Mouse (Mus musculus): ENCODE results near the gene S100a10. TPM values are rescaled to one million over a fixed set of nuclear protein-coding genes. Genes with fewer than 3 reads are reported as not detected.
"Not testable (repeated sequence)": the region's sequence is repeated elsewhere in the genome, so short reads cannot be mapped to it uniquely, and the experiment has no call there.

The S100a10 gene
- polyA plus RNA-seq, 1 experiment from 2014 or later: 194 TPM

- no peaks in the 10 kb centered on the region for H3K36me3 ChIP-seq (ENCODE audit: control insufficient read depth, insufficient read depth, low read length)
- ATAC-seq (ENCODE audit: low FRiP score) (no peak), DNase-seq (ENCODE audit: low spot score) (no peak)
- 88% methylated on average over 2 of the region's 2 CpGs for whole genome bisulfite sequencing
- no peaks in the 10 kb centered on the region for H3K9me3 ChIP-seq (ENCODE audit: control insufficient read depth, low read length)
- H3K9ac ChIP-seq (ENCODE audit: low read depth, low read length): no peak overlapping the region
- H3K4me2 ChIP-seq (replicated peaks; ENCODE audit: low read depth, low read length): no peak overlapping the region
- H3K27me3 ChIP-seq (ENCODE audit: control insufficient read depth, insufficient read depth, low read length): no peaks in the 10 kb centered on the region
- no peaks in the 10 kb centered on the region for H3K4me1 ChIP-seq (replicated peaks; ENCODE audit: control insufficient read depth, insufficient read depth, low read length)
- no peak overlapping the region for H3K4me3 ChIP-seq (ENCODE audit: low read depth, low read length)
- H3K27ac ChIP-seq (ENCODE audit: low read depth, low read length): no peak overlapping the region
Measured at GRCm38 (mm10) chr3:93538486-93538885, 16.4 kb upstream of the S100a10 start.

GRCm38 (mm10) chr3:93541501-93541900 lies 13.4 kb upstream of the S100a10 start:
- Histone ChIP-seq H3K4me2 (replicated peaks; ENCODE audit: low read depth, low read length) (no peak overlapping the region), H3K27ac (ENCODE audit: low read depth, low read length) (no peak overlapping the region), H3K36me3 (ENCODE audit: control insufficient read depth, insufficient read depth, low read length) (no peaks in the 10 kb centered on the region), H3K4me1 (replicated peaks; ENCODE audit: control insufficient read depth, insufficient read depth, low read length) (no peaks in the 10 kb centered on the region), H3K9me3 (ENCODE audit: control insufficient read depth, low read length) (no peaks in the 10 kb centered on the region), H3K4me3 (ENCODE audit: low read depth, low read length) (no peak overlapping the region), H3K9ac (ENCODE audit: low read depth, low read length) (no peak overlapping the region), H3K27me3 (ENCODE audit: control insufficient read depth, insufficient read depth, low read length) (no peaks in the 10 kb centered on the region)
- DNase-seq (ENCODE audit: low spot score) (no peak), ATAC-seq (ENCODE audit: low FRiP score) (no peak)
- 73% methylated on average over 2 of the region's 2 CpGs for WGBS

- H3K9me3 ChIP-seq (ENCODE audit: control insufficient read depth, low read length); H3K27me3 ChIP-seq (ENCODE audit: control insufficient read depth, insufficient read depth, low read length); H3K4me1 ChIP-seq (replicated peaks; ENCODE audit: control insufficient read depth, insufficient read depth, low read length); H3K4me3 ChIP-seq (ENCODE audit: low read depth, low read length); H3K4me2 ChIP-seq (replicated peaks; ENCODE audit: low read depth, low read length); H3K27ac ChIP-seq (ENCODE audit: low read depth, low read length); DNase-seq (ENCODE audit: low spot score); ATAC-seq (ENCODE audit: low FRiP score); H3K36me3 ChIP-seq (ENCODE audit: control insufficient read depth, insufficient read depth, low read length); H3K9ac ChIP-seq (ENCODE audit: low read depth, low read length): not testable (repeated sequence)
- 82% methylated on average over 6 of the region's 6 CpGs for WGBS
Measured at GRCm38 (mm10) chr3:93544170-93544569, 10.7 kb upstream of the S100a10 start.

GRCm38 (mm10) chr3:93547099-93547648 lies 7.7 kb upstream of the S100a10 start:
- ATAC-seq (ENCODE audit: low FRiP score): peak; percentile 63; the same call in 1 of the 2 replicates

GRCm38 (mm10) chr3:93547749-93548540 lies 6.9 kb upstream of the S100a10 start:
- no peak overlapping the region for H3K4me3 ChIP-seq (ENCODE audit: low read depth, low read length)
- no peaks in the 10 kb centered on the region for H3K27me3 ChIP-seq (ENCODE audit: control insufficient read depth, insufficient read depth, low read length)
- H3K4me2 ChIP-seq (replicated peaks; ENCODE audit: low read depth, low read length): no peak overlapping the region
- no peak overlapping the region for H3K9ac ChIP-seq (ENCODE audit: low read depth, low read length)
- no peaks in the 10 kb centered on the region for H3K4me1 ChIP-seq (replicated peaks; ENCODE audit: control insufficient read depth, insufficient read depth, low read length)
- DNase-seq (ENCODE audit: low spot score) (no peak), ATAC-seq (ENCODE audit: low FRiP score) (no peak)
- WGBS: 80% methylated on average over 20 of the region's 20 CpGs
- no peaks in the 10 kb centered on the region for H3K36me3 ChIP-seq (ENCODE audit: control insufficient read depth, insufficient read depth, low read length)
- no peak overlapping the region for H3K27ac ChIP-seq (ENCODE audit: low read depth, low read length)
- no peaks in the 10 kb centered on the region for H3K9me3 ChIP-seq (ENCODE audit: control insufficient read depth, low read length)

More at GRCm38 (mm10) chr3:93547099-93547648, 7.7 kb upstream of the S100a10 start:
- H3K4me3 ChIP-seq (ENCODE audit: low read depth, low read length): no peak overlapping the region
- no peaks in the 10 kb centered on the region for H3K4me1 ChIP-seq (replicated peaks; ENCODE audit: control insufficient read depth, insufficient read depth, low read length)
- H3K9ac ChIP-seq (ENCODE audit: low read depth, low read length): no peak overlapping the region
- 37% methylated on average over 7 of the region's 7 CpGs for WGBS
- no peak overlapping the region for H3K27ac ChIP-seq (ENCODE audit: low read depth, low read length)
- no peaks in the 10 kb centered on the region for H3K9me3 ChIP-seq (ENCODE audit: control insufficient read depth, low read length)
- no peaks in the 10 kb centered on the region for H3K36me3 ChIP-seq (ENCODE audit: control insufficient read depth, insufficient read depth, low read length)
- DNase-seq (ENCODE audit: low spot score): peak; percentile 90
- H3K27me3 ChIP-seq (ENCODE audit: control insufficient read depth, insufficient read depth, low read length): no peaks in the 10 kb centered on the region
- no peak overlapping the region for H3K4me2 ChIP-seq (replicated peaks; ENCODE audit: low read depth, low read length)

- 86% methylated on average over 4 of the region's 6 CpGs for WGBS
Measured at GRCm38 (mm10) chr3:93548541-93549266, 6.2 kb upstream of the S100a10 start.

GRCm38 (mm10) chr3:93549986-93550385 lies 4.9 kb upstream of the S100a10 start:
- H3K9me3 ChIP-seq (ENCODE audit: control insufficient read depth, low read length): no peaks in the 10 kb centered on the region
- no peaks in the 10 kb centered on the region for H3K36me3 ChIP-seq (ENCODE audit: control insufficient read depth, insufficient read depth, low read length)
- H3K4me1 ChIP-seq (replicated peaks; ENCODE audit: control insufficient read depth, insufficient read depth, low read length): no peaks in the 10 kb centered on the region
- WGBS: 85% methylated on average over 4 of the region's 4 CpGs
- DNase-seq (ENCODE audit: low spot score) (no peak), ATAC-seq (ENCODE audit: low FRiP score) (no peak)
- H3K27me3 ChIP-seq (ENCODE audit: control insufficient read depth, insufficient read depth, low read length): no peaks in the 10 kb centered on the region; the same call in 1 of the 2 replicates
- no peak overlapping the region for H3K9ac ChIP-seq (ENCODE audit: low read depth, low read length)
- H3K27ac ChIP-seq (ENCODE audit: low read depth, low read length): no peak overlapping the region
- H3K4me2 ChIP-seq (replicated peaks; ENCODE audit: low read depth, low read length): no peak overlapping the region
- H3K4me3 ChIP-seq (ENCODE audit: low read depth, low read length): no peak overlapping the region

More at GRCm38 (mm10) chr3:93548541-93549266, 6.2 kb upstream of the S100a10 start:
- H3K9ac ChIP-seq (ENCODE audit: low read depth, low read length): no peak overlapping the region
- no peak overlapping the region for H3K4me2 ChIP-seq (replicated peaks; ENCODE audit: low read depth, low read length)
- no peaks in the 10 kb centered on the region for H3K36me3 ChIP-seq (ENCODE audit: control insufficient read depth, insufficient read depth, low read length)
- H3K4me1 ChIP-seq (replicated peaks; ENCODE audit: control insufficient read depth, insufficient read depth, low read length): no peaks in the 10 kb centered on the region
- no peak overlapping the region for H3K4me3 ChIP-seq (ENCODE audit: low read depth, low read length)
- H3K27me3 ChIP-seq (ENCODE audit: control insufficient read depth, insufficient read depth, low read length): no peaks in the 10 kb centered on the region
- no peak overlapping the region for H3K27ac ChIP-seq (ENCODE audit: low read depth, low read length)
- no peak for ATAC-seq (ENCODE audit: low FRiP score)
- DNase-seq (ENCODE audit: low spot score): no peak
- H3K9me3 ChIP-seq (ENCODE audit: control insufficient read depth, low read length): no peaks in the 10 kb centered on the region

- no peak for ATAC-seq (ENCODE audit: low FRiP score)
- Histone ChIP-seq H3K9me3 (ENCODE audit: control insufficient read depth, low read length) (no peaks in the 10 kb centered on the region), H3K9ac (ENCODE audit: low read depth, low read length) (no peak overlapping the region), H3K27ac (ENCODE audit: low read depth, low read length) (no peak overlapping the region), H3K36me3 (ENCODE audit: control insufficient read depth, insufficient read depth, low read length) (no peaks in the 10 kb centered on the region), H3K27me3 (ENCODE audit: control insufficient read depth, insufficient read depth, low read length) (no peaks in the 10 kb centered on the region; the same call in 1 of the 2 replicates), H3K4me1 (replicated peaks; ENCODE audit: control insufficient read depth, insufficient read depth, low read length) (no peaks in the 10 kb centered on the region), H3K4me3 (ENCODE audit: low read depth, low read length) (no peak overlapping the region), H3K4me2 (replicated peaks; ENCODE audit: low read depth, low read length) (no peak overlapping the region)
- no peak for DNase-seq (ENCODE audit: low spot score)
- whole genome bisulfite sequencing: 85% methylated on average over 5 of the region's 5 CpGs
Measured at GRCm38 (mm10) chr3:93551950-93552901, 2.7 kb upstream of the S100a10 start.
